Mouse (Mus musculus): ENCODE results near the gene Hk2. TPM values are rescaled to one million over a fixed set of nuclear protein-coding genes. Genes with fewer than 3 reads are reported as not detected.
A peak's percentile ranks its signal among the peaks of the same experiment; 100 is the strongest.

Gene Hk2
- polyA plus RNA-seq, 1 experiment from 2014 or later, result 17.3 TPM

DNA sequence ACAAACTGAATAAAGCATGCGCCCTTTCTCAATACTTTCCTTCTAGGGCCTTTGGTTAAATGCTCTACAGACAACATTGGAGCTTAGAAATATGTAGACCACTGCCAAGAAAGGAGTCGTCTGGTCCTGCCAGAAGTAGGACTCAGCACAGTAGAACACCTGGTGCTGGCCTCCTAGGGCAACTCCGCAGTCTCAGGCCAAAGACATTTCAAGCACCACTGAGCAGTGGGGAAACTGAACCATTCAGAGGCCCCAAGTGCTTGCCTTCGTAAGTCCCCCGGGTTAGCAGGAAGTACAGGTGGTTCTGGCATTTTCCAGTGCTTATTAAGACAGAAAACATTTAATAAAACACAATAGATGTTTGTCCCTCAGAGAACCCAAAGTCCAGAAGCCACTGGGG is 59.4 kb downstream of the Hk2 start:
- no peak overlapping the region for H3K27ac ChIP-seq (replicated peaks; ENCODE audit: low read depth, low read length)
- H3K4me3 ChIP-seq (ENCODE audit: low read depth, low read length), result no peak overlapping the region
- H3K4me2 ChIP-seq (ENCODE audit: low read depth, low read length), result no peak overlapping the region
- H3K4me1 ChIP-seq (ENCODE audit: control insufficient read depth, insufficient read depth, low read length), result no peaks in the 10 kb centered on the region
- H3K27me3 ChIP-seq (ENCODE audit: control insufficient read depth, insufficient read depth, low read length), result no peaks in the 10 kb centered on the region
- H3K9me3 ChIP-seq (replicated peaks; ENCODE audit: control insufficient read depth, low read length), result no peaks in the 10 kb centered on the region
- ATAC-seq (replicated peaks; ENCODE audit: insufficient number of reproducible peaks, low FRiP score, low TSS enrichment, low read depth) (no peak), DNase-seq (ENCODE audit: low spot score) (no peak)
- H3K9ac ChIP-seq (replicated peaks; ENCODE audit: low read length), result no peak overlapping the region
- no peaks in the 10 kb centered on the region for H3K36me3 ChIP-seq (replicated peaks; ENCODE audit: control insufficient read depth, insufficient read depth, low read depth, low read length)
- WGBS, result 82% methylated on average over 5 of the region's 5 CpGs

DNA sequence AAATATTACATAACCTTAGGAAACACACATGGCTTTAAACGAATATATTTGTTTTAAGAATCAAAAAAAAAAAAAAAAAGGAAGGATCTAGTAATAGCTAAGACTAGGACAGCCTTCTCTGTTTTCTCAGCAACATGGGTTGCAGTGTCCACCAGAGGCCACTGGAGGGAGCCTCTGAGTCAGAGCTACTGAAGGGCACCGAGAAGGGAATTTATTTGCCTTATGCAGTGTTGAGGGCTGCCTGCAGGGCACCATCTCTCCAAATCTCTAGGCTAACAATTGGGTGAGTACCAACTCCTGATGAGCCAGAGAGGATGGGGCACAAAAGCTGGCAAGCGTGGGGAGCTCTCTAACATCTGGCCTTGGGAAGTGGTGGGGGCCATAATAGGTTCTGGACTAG is 60.0 kb downstream of the Hk2 start:
- H3K27me3 ChIP-seq (ENCODE audit: control insufficient read depth, insufficient read depth, low read length), result no peaks in the 10 kb centered on the region
- DNase-seq (ENCODE audit: low spot score), result peak; percentile 82
- H3K9me3 ChIP-seq (replicated peaks; ENCODE audit: control insufficient read depth, low read length), result no peaks in the 10 kb centered on the region
- no peak overlapping the region for H3K4me3 ChIP-seq (ENCODE audit: low read depth, low read length)
- ATAC-seq (replicated peaks; ENCODE audit: insufficient number of reproducible peaks, low FRiP score, low TSS enrichment, low read depth), result no peak; the same call in 1 of the 2 replicates
- H3K4me2 ChIP-seq (ENCODE audit: low read depth, low read length), result no peak overlapping the region
- H3K36me3 ChIP-seq (replicated peaks; ENCODE audit: control insufficient read depth, insufficient read depth, low read depth, low read length), result no peaks in the 10 kb centered on the region
- H3K27ac ChIP-seq (replicated peaks; ENCODE audit: low read depth, low read length), result no peak overlapping the region
- no peaks in the 10 kb centered on the region for H3K4me1 ChIP-seq (ENCODE audit: control insufficient read depth, insufficient read depth, low read length)
- 12% methylated on average over 3 of the region's 3 CpGs for WGBS
- no peak overlapping the region for H3K9ac ChIP-seq (replicated peaks; ENCODE audit: low read length)

DNA sequence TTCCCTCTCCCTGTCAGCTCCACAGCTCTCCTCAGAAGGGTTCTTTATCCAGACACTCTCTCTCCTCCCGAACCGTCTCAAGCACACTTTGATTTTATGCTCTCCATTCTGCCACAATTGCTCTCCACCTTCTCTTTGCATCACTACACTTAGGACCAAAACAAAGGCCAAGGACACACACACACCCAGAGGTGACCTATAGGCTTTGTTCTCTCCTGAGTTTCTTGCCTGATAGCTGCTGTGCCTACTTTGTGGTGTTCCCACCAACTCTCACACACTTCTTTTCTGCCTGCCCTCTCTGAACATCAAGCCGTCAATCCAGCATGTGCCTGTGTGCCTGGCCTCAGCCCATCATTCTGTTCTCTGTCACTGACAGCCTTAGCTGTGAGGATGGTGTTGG is 66.5 kb downstream of the Hk2 start:
- DNase-seq (ENCODE audit: low spot score) (no peak), ATAC-seq (replicated peaks; ENCODE audit: insufficient number of reproducible peaks, low FRiP score, low TSS enrichment, low read depth) (no peak)
- no peaks in the 10 kb centered on the region for H3K27me3 ChIP-seq (ENCODE audit: control insufficient read depth, insufficient read depth, low read length)
- H3K9me3 ChIP-seq (replicated peaks; ENCODE audit: control insufficient read depth, low read length), result no peaks in the 10 kb centered on the region
- H3K4me1 ChIP-seq (ENCODE audit: control insufficient read depth, insufficient read depth, low read length), result no peaks in the 10 kb centered on the region
- H3K4me2 ChIP-seq (ENCODE audit: low read depth, low read length), result no peak overlapping the region
- no peaks in the 10 kb centered on the region for H3K36me3 ChIP-seq (replicated peaks; ENCODE audit: control insufficient read depth, insufficient read depth, low read depth, low read length)
- no peak overlapping the region for H3K4me3 ChIP-seq (ENCODE audit: low read depth, low read length)
- H3K9ac ChIP-seq (replicated peaks; ENCODE audit: low read length), result no peak overlapping the region
- H3K27ac ChIP-seq (replicated peaks; ENCODE audit: low read depth, low read length), result no peak overlapping the region
- WGBS, result 86% methylated on average over 3 of the region's 3 CpGs

DNA sequence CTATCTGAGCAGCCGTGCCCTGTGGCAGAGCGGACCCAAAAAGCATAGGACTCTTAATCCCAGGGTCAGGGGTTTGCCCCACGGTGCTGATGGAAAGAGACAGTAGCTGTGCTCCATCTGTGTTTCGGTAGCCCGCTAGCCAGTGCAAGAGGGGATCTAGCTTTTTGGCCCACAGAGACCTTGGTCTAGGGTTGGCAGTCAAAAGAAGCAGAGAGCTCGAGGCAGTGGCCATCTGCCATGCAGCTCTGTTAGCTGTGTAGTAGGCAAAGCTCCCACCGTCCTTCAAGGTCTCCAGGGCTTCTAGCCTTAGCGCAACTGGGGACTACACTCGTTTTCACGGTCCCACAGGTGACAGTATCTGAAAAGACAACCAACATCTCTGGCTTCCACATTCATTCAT is 67.0 kb downstream of the Hk2 start:
- no peak overlapping the region for H3K27ac ChIP-seq (replicated peaks; ENCODE audit: low read depth, low read length)
- H3K4me1 ChIP-seq (ENCODE audit: control insufficient read depth, insufficient read depth, low read length), result no peaks in the 10 kb centered on the region
- H3K36me3 ChIP-seq (replicated peaks; ENCODE audit: control insufficient read depth, insufficient read depth, low read depth, low read length), result no peaks in the 10 kb centered on the region
- DNase-seq (ENCODE audit: low spot score) (no peak), ATAC-seq (replicated peaks; ENCODE audit: insufficient number of reproducible peaks, low FRiP score, low TSS enrichment, low read depth) (no peak)
- no peak overlapping the region for H3K4me3 ChIP-seq (ENCODE audit: low read depth, low read length)
- H3K27me3 ChIP-seq (ENCODE audit: control insufficient read depth, insufficient read depth, low read length), result no peaks in the 10 kb centered on the region
- 88% methylated on average over 10 of the region's 10 CpGs for WGBS
- no peaks in the 10 kb centered on the region for H3K9me3 ChIP-seq (replicated peaks; ENCODE audit: control insufficient read depth, low read length)
- H3K9ac ChIP-seq (replicated peaks; ENCODE audit: low read length), result no peak overlapping the region
- H3K4me2 ChIP-seq (ENCODE audit: low read depth, low read length), result no peak overlapping the region

DNA sequence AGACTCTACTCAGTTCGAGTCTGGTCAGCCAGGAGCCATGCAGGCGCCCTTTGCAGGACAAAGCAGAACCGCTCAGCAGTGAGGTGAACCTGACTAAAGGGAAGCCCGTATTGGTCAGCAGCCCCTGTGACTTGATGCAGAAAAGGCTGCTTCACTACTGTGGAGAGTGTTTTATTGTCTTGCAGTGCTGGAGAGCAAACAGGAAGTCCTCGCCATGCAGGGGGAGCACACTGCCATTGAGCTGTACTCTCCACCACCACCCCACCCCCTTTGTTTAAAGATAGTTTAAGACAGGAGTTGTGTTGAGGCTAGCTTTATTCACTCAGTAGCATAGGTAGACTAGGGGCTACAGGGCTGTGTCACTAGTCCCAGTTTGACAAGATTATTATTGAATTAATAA is 69.0 kb downstream of the Hk2 start, which contains the start of gene Pole4:
Gene Pole4 (minus strand): TSS at position 145 of the 400 bp plus-strand sequence.
- ATAC-seq (replicated peaks; ENCODE audit: insufficient number of reproducible peaks, low FRiP score, low TSS enrichment, low read depth) (no peak), DNase-seq (ENCODE audit: low spot score) (no peak)
- Histone ChIP-seq H3K9ac (replicated peaks; ENCODE audit: low read length) (no peak within 1 kb of the TSS), H3K9me3 (replicated peaks; ENCODE audit: control insufficient read depth, low read length) (no peaks in the 10 kb centered on the region), H3K4me1 (ENCODE audit: control insufficient read depth, insufficient read depth, low read length) (no peaks in the 10 kb centered on the region), H3K36me3 (replicated peaks; ENCODE audit: control insufficient read depth, insufficient read depth, low read depth, low read length) (no peaks in the 10 kb centered on the region), H3K27ac (replicated peaks; ENCODE audit: low read depth, low read length) (no peak within 1 kb of the TSS), H3K4me2 (ENCODE audit: low read depth, low read length) (no peak within 1 kb of the TSS), H3K27me3 (ENCODE audit: control insufficient read depth, insufficient read depth, low read length) (no peaks in the 10 kb centered on the region), H3K4me3 (ENCODE audit: low read depth, low read length) (no peak within 1 kb of the TSS)
- WGBS, result 79% methylated on average over 5 of the region's 5 CpGs

GRCm38 (mm10) chr6:82703710-82704109 is 70.5 kb downstream of the Hk2 start:
- H3K4me2 ChIP-seq (ENCODE audit: low read depth, low read length), result no peak overlapping the region
- H3K27me3 ChIP-seq (ENCODE audit: control insufficient read depth, insufficient read depth, low read length), result no peaks in the 10 kb centered on the region
- ATAC-seq (replicated peaks; ENCODE audit: insufficient number of reproducible peaks, low FRiP score, low TSS enrichment, low read depth) (no peak), DNase-seq (ENCODE audit: low spot score) (no peak)
- no peak overlapping the region for H3K9ac ChIP-seq (replicated peaks; ENCODE audit: low read length)
- no peaks in the 10 kb centered on the region for H3K4me1 ChIP-seq (ENCODE audit: control insufficient read depth, insufficient read depth, low read length)
- no peaks in the 10 kb centered on the region for H3K36me3 ChIP-seq (replicated peaks; ENCODE audit: control insufficient read depth, insufficient read depth, low read depth, low read length)
- H3K9me3 ChIP-seq (replicated peaks; ENCODE audit: control insufficient read depth, low read length), result no peaks in the 10 kb centered on the region
- no peak overlapping the region for H3K4me3 ChIP-seq (ENCODE audit: low read depth, low read length)
- no peak overlapping the region for H3K27ac ChIP-seq (replicated peaks; ENCODE audit: low read depth, low read length)
- 94% methylated on average over 3 of the region's 3 CpGs for WGBS

DNA sequence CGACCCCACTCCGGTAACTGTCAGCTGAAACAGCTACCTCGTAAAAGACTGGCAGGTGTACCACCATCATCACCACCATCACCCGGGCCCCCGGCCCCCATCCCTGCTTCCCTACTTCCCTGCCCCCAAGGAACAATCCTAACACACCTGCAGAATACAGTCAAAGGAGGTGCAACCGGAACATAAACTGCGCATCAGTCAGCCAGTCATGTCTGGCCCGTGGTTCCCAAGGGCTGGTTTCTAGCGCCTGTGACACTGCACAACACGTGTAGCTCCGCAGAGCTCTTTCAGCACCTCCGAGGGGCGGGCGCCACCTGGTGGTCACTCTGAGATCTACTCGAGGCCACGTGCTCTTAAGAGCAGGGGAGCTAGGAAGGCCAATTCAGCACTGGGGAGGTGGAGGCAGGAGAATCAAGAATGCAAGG is 71.6 kb downstream of the Hk2 start:
- no peak overlapping the region for H3K4me3 ChIP-seq (ENCODE audit: low read depth, low read length)
- H3K36me3 ChIP-seq (replicated peaks; ENCODE audit: control insufficient read depth, insufficient read depth, low read depth, low read length), result no peaks in the 10 kb centered on the region

DNA sequence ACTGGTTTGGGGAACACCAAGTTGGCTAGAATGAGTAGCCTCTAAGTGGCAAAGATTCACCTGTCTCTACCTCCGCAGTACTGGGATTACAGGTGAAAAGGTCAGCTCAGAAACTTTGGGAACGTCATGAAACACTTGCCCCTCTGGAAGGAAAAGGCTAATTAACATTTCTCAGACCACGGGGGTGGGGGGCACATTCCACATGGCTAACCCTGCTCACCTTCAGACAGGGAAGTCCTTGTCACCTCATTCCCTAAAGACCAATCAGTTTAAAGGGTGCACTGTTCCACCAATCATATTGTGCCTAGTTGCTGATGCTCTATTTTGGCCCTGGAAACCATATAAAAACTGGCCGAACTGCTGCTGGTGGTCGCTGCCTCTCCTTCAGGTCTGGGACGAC is 73.0 kb downstream of the Hk2 start:
- no peak for ATAC-seq (replicated peaks; ENCODE audit: insufficient number of reproducible peaks, low FRiP score, low TSS enrichment, low read depth)
- H3K4me3 ChIP-seq (ENCODE audit: low read depth, low read length), result no peak overlapping the region
- H3K4me2 ChIP-seq (ENCODE audit: low read depth, low read length), result no peak overlapping the region
- H3K4me1 ChIP-seq (ENCODE audit: control insufficient read depth, insufficient read depth, low read length), result no peaks in the 10 kb centered on the region
- no peak overlapping the region for H3K27ac ChIP-seq (replicated peaks; ENCODE audit: low read depth, low read length)
- 58% methylated on average over 6 of the region's 6 CpGs for WGBS
- no peaks in the 10 kb centered on the region for H3K9me3 ChIP-seq (replicated peaks; ENCODE audit: control insufficient read depth, low read length)
- DNase-seq (ENCODE audit: low spot score), result no peak
- H3K9ac ChIP-seq (replicated peaks; ENCODE audit: low read length), result no peak overlapping the region
- no peaks in the 10 kb centered on the region for H3K36me3 ChIP-seq (replicated peaks; ENCODE audit: control insufficient read depth, insufficient read depth, low read depth, low read length)
- H3K27me3 ChIP-seq (ENCODE audit: control insufficient read depth, insufficient read depth, low read length), result no peaks in the 10 kb centered on the region

More for the DNA sequence above, 71.6 kb downstream of the Hk2 start:
- Histone ChIP-seq H3K9me3 (replicated peaks; ENCODE audit: control insufficient read depth, low read length) (no peaks in the 10 kb centered on the region), H3K4me1 (ENCODE audit: control insufficient read depth, insufficient read depth, low read length) (no peaks in the 10 kb centered on the region), H3K27ac (replicated peaks; ENCODE audit: low read depth, low read length) (no peak overlapping the region), H3K27me3 (ENCODE audit: control insufficient read depth, insufficient read depth, low read length) (no peaks in the 10 kb centered on the region), H3K9ac (replicated peaks; ENCODE audit: low read length) (no peak overlapping the region), H3K4me2 (ENCODE audit: low read depth, low read length) (no peak overlapping the region)
- WGBS, result 31% methylated on average over 16 of the region's 16 CpGs
- ATAC-seq (replicated peaks; ENCODE audit: insufficient number of reproducible peaks, low FRiP score, low TSS enrichment, low read depth) (peak; percentile 61; the same call in 1 of the 2 replicates), DNase-seq (ENCODE audit: low spot score) (peak; percentile 92)
